Mouse (Mus musculus) spleen, adult 2 months (tissue): ENCODE measurements at regions not wholly inside any gene's neighbourhood (a gene's known extent, or its start where the extent isn't known, plus 50 kb on each side); places are given as distances from the start of the nearest gene placed in this dataset.

Experiments used
- DNase-seq, 2 experiments: peaks; one replicate each; pipeline versions ENCODE4 v3.0.0 to v3.0.0-alpha.2; 2012 to 2021; ENCODE audit warnings: low spot score in 2 of 2, low read depth in 1 of 2
- H3K27ac ChIP-seq: fragments of 200-500 bp; 2 replicates; pipeline ENCODE4 v1.5.1; 2012; ENCODE audit warnings: low read length, inconsistent platforms; ENCODE audit not compliant: insufficient read depth
- H3K27me3 ChIP-seq: fragments of 200-500 bp; 2 replicates; pipeline ENCODE4 v1.6.1; 2012; ENCODE audit warnings: mild to moderate bottlenecking, moderate library complexity, low read length, inconsistent platforms; ENCODE audit not compliant: control insufficient read depth, insufficient read depth
- H3K36me3 ChIP-seq: fragments of 200-500 bp; 2 replicates; pipeline ENCODE4 v1.6.1; 2012; ENCODE audit warnings: mild to moderate bottlenecking, low read length, inconsistent platforms; ENCODE audit not compliant: control insufficient read depth, insufficient read depth
- H3K4me1 ChIP-seq: fragments of 200-500 bp; 2 replicates; pipeline ENCODE4 v1.6.1; 2011; ENCODE audit warnings: inconsistent platforms; ENCODE audit not compliant: control insufficient read depth, insufficient read depth, insufficient read length
- H3K4me3 ChIP-seq: fragments of 200-500 bp; 2 replicates; pipeline ENCODE4 v1.5.1; 2011; ENCODE audit warnings: mild to moderate bottlenecking, inconsistent platforms; ENCODE audit not compliant: insufficient read depth, insufficient read length; ENCODE audit errors: extremely low read depth
- CTCF ChIP-seq: fragments of 200-500 bp; IDR thresholded peaks from 2 replicates; pipeline ENCODE4 v1.5.1; 2011; ENCODE audit warnings: mild to moderate bottlenecking, inconsistent platforms; ENCODE audit not compliant: insufficient read depth, insufficient read length, insufficient replicate concordance; ENCODE audit errors: extremely low read depth
- POLR2A ChIP-seq: fragments of 200-500 bp; IDR thresholded peaks from 2 replicates; pipeline ENCODE4 v1.6.1; 2011; ENCODE audit warnings: low read depth, low read length, inconsistent platforms
- WGBS: fragments of 180-500 bp; shearing (Covaris S2); methylation state at CpG from one replicate; pipeline ENCODE4 v1.1.7; 2018; 5-methylcytosine and 5-hydroxymethylcytosine counted together

GRCm38 (mm10) chr7:138501347-138502014 is 104.0 kb upstream of the Tcerg1l start:
- H3K4me1 ChIP-seq: no peaks in the 10 kb centered on the region
- no peak overlapping the region for H3K4me3 ChIP-seq
- 85% methylated on average over 14 of the region's 14 CpGs for WGBS
- TF ChIP-seq POLR2A (no peak), CTCF (no peak)
- no peak for DNase-seq
- H3K36me3 ChIP-seq: no peaks in the 10 kb centered on the region
- H3K27me3 ChIP-seq: no peaks in the 10 kb centered on the region
- no peak overlapping the region for H3K27ac ChIP-seq

- no peaks in the 10 kb centered on the region for H3K4me1 ChIP-seq
- no peak for TF ChIP-seq POLR2A
- no peak for TF ChIP-seq CTCF
- DNase-seq: no peak
- H3K27me3 ChIP-seq: no peaks in the 10 kb centered on the region
- H3K4me3 ChIP-seq: no peak overlapping the region
- 78% methylated on average over 2 of the region's 2 CpGs for WGBS
- no peaks in the 10 kb centered on the region for H3K36me3 ChIP-seq
- no peak overlapping the region for H3K27ac ChIP-seq
These were observed 100.2 kb upstream of the Tcerg1l start for GRCm38 (mm10) chr7:138497771-138498170.

- Histone ChIP-seq H3K4me3 (no peak overlapping the region), H3K36me3 (no peaks in the 10 kb centered on the region), H3K4me1 (no peaks in the 10 kb centered on the region), H3K27ac (no peak overlapping the region), H3K27me3 (no peaks in the 10 kb centered on the region)
- 66% methylated on average over 6 of the region's 6 CpGs for WGBS
- DNase-seq: no peak
- TF ChIP-seq CTCF (no peak), POLR2A (no peak)
These were observed 99.7 kb upstream of the Tcerg1l start for GRCm38 (mm10) chr7:138497202-138497601.

GRCm38 (mm10) chr7:138493661-138494060 is 96.1 kb upstream of the Tcerg1l start:
- DNase-seq: no peak
- no peaks in the 10 kb centered on the region for H3K36me3 ChIP-seq
- no peak overlapping the region for H3K27ac ChIP-seq
- H3K4me3 ChIP-seq: no peak overlapping the region
- H3K4me1 ChIP-seq: no peaks in the 10 kb centered on the region
- H3K27me3 ChIP-seq: no peaks in the 10 kb centered on the region
- TF ChIP-seq POLR2A: no peak
- TF ChIP-seq CTCF: no peak
- 73% methylated on average over 4 of the region's 4 CpGs for WGBS

GRCm38 (mm10) chr7:138492261-138492660 is 94.7 kb upstream of the Tcerg1l start:
- H3K36me3 ChIP-seq: no peaks in the 10 kb centered on the region
- no peaks in the 10 kb centered on the region for H3K4me1 ChIP-seq
- no peak for DNase-seq
- no peak overlapping the region for H3K27ac ChIP-seq
- no peaks in the 10 kb centered on the region for H3K27me3 ChIP-seq
- WGBS: 87% methylated on average over 5 of the region's 5 CpGs
- H3K4me3 ChIP-seq: no peak overlapping the region
- TF ChIP-seq POLR2A (no peak), CTCF (no peak)

GRCm38 (mm10) chr7:138489471-138489870 is 91.9 kb upstream of the Tcerg1l start:
- H3K27ac ChIP-seq: no peak overlapping the region
- DNase-seq: no peak
- no peaks in the 10 kb centered on the region for H3K4me1 ChIP-seq
- no peaks in the 10 kb centered on the region for H3K36me3 ChIP-seq
- TF ChIP-seq CTCF (no peak), POLR2A (no peak)
- H3K4me3 ChIP-seq: no peak overlapping the region
- H3K27me3 ChIP-seq: no peaks in the 10 kb centered on the region
- 79% methylated on average over 2 of the region's 2 CpGs for WGBS

- Histone ChIP-seq H3K4me1 (no peaks in the 10 kb centered on the region), H3K36me3 (no peaks in the 10 kb centered on the region), H3K4me3 (no peak overlapping the region), H3K27me3 (no peaks in the 10 kb centered on the region), H3K27ac (no peak overlapping the region)
- DNase-seq: no peak
- WGBS: 71% methylated on average over 3 of the region's 3 CpGs
- TF ChIP-seq POLR2A: no peak
- TF ChIP-seq CTCF: no peak
These were observed 90.7 kb upstream of the Tcerg1l start for GRCm38 (mm10) chr7:138488201-138488720.
